Mouse (Mus musculus) ES-CJ7 (cell line): ENCODE measurements around the gene Adamts12.
A peak's percentile ranks its signal among the peaks of the same experiment; 100 is the strongest.

Experiments
- DNase-seq: peaks from one replicate; pipeline ENCODE4 v3.0.0; 2011; ENCODE audit warnings: low read depth, low spot score

The Adamts12 gene

GRCm38 (mm10) chr15:11295016-11295415 is 230.4 kb downstream of the Adamts12 start:
- DNase-seq: no peak

GRCm38 (mm10) chr15:11297960-11298359 is 233.4 kb downstream of the Adamts12 start:
- DNase-seq: no peak

- DNase-seq: no peak
These were observed 252.5 kb downstream of the Adamts12 start for GRCm38 (mm10) chr15:11317077-11317476.

- DNase-seq: peak; percentile 50
These were observed 255.9 kb downstream of the Adamts12 start for GRCm38 (mm10) chr15:11320481-11320880.

GRCm38 (mm10) chr15:11339467-11340180 is 275.0 kb downstream of the Adamts12 start:
- DNase-seq: no peak

GRCm38 (mm10) chr15:11355865-11356264 is 291.3 kb downstream of the Adamts12 start:
- no peak for DNase-seq

GRCm38 (mm10) chr15:11357501-11357900 is 292.9 kb downstream of the Adamts12 start:
- peak; percentile 58 for DNase-seq

- no peak for DNase-seq
These were observed 296.3 kb downstream of the Adamts12 start for GRCm38 (mm10) chr15:11360888-11361287.

GRCm38 (mm10) chr15:11361824-11362223 is 297.2 kb downstream of the Adamts12 start:
- no peak for DNase-seq

GRCm38 (mm10) chr15:11364112-11364511 is 299.5 kb downstream of the Adamts12 start:
- no peak for DNase-seq

GRCm38 (mm10) chr15:11364795-11365194 is 300.2 kb downstream of the Adamts12 start:
- no peak for DNase-seq

- DNase-seq: no peak
These were observed 305.0 kb downstream of the Adamts12 start for GRCm38 (mm10) chr15:11369572-11369971.

GRCm38 (mm10) chr15:11370477-11371085 is 306.0 kb downstream of the Adamts12 start:
- DNase-seq: no peak

- no peak for DNase-seq
These were observed 315.0 kb downstream of the Adamts12 start for GRCm38 (mm10) chr15:11379431-11380086.

- peak; percentile 24 for DNase-seq
These were observed 315.5 kb downstream of the Adamts12 start for GRCm38 (mm10) chr15:11380087-11380530.

- DNase-seq: no peak
These were observed 316.0 kb downstream of the Adamts12 start for GRCm38 (mm10) chr15:11380616-11381015.

GRCm38 (mm10) chr15:11382585-11382984 is 318.0 kb downstream of the Adamts12 start:
- DNase-seq: no peak

- no peak for DNase-seq
These were observed 319.2 kb downstream of the Adamts12 start for GRCm38 (mm10) chr15:11383796-11384195.

- no peak for DNase-seq
These were observed 328.3 kb downstream of the Adamts12 start for GRCm38 (mm10) chr15:11392903-11393302.

GRCm38 (mm10) chr15:11396421-11396820 is 331.8 kb downstream of the Adamts12 start:
- DNase-seq: no peak
